Mouse (Mus musculus) left cerebral cortex, postnatal 14 days (tissue): ENCODE measurements around the gene Nsg1. TPM values are rescaled to one million over a fixed set of nuclear protein-coding genes. Genes with fewer than 3 reads are reported as not detected.

Experiments used
- DNase-seq, 2 experiments: peaks; one replicate each; pipeline ENCODE4 v3.0.0; 2021 to 2022; ENCODE audit warnings: low spot score in 2 of 2, mixed read lengths in 1 of 2
- intact Hi-C: fragments of 180-260 bp; cut with DNase I; formaldehyde crosslinking; loops from one replicate; pipeline ENCODE4 v1.15.1; 2025
- total RNA-seq, 2 experiments: library from RNA; stranded (reverse); gene quantifications; 2 replicates each; pipeline ENCODE4 v1.2.3; 2021

Gene Nsg1
- total RNA-seq, 2 experiments from 2014 or later: 562 to 601 TPM

- intact Hi-C loops: loop anchor here (2.0 to 5.0 kb wide), 2 partner anchors 339 to 794 kb away; no protein-coding TSS in a partner anchor
- DNase-seq: peak; percentile 70 to 75
Observed at GRCm38 (mm10) chr5:38091046-38091965, 68.4 kb downstream of the Nsg1 start.

- intact Hi-C loops: loop anchor here (2.0 to 5.0 kb wide), 2 partner anchors 338 to 793 kb away; no protein-coding TSS in a partner anchor
- no peak for DNase-seq
Observed at GRCm38 (mm10) chr5:38090581-38090980, 69.1 kb downstream of the Nsg1 start.

- no peak for DNase-seq
- intact Hi-C loops: loop anchor here (2.0 to 5.0 kb wide), 2 partner anchors 337 to 793 kb away; no protein-coding TSS in a partner anchor
Observed at GRCm38 (mm10) chr5:38090111-38090510, 69.6 kb downstream of the Nsg1 start.

Other genes with a start within 250 kb of the Nsg1 start
- gene Stx18, start 121.2 kb downstream of the Nsg1 start, total RNA-seq: 10 to 100 TPM; 38.7 to 39.9 TPM
- gene Zbtb49, start 60.5 kb upstream of the Nsg1 start, total RNA-seq: 10 to 100 TPM; 16.2 to 18.8 TPM
- gene Lyar, start 60.6 kb upstream of the Nsg1 start, total RNA-seq: 10 to 100 TPM; 10.3 to 11.7 TPM
- 10 to 100 TPM; 36.1 to 38.0 TPM for gene Tmem128, start 100.3 kb upstream of the Nsg1 start, total RNA-seq
- not detected for gene Otop1, start 116.1 kb upstream of the Nsg1 start, total RNA-seq
- 1 to 10 TPM; 1.8 to 2.6 TPM for gene Drd5, start 159.5 kb upstream of the Nsg1 start, total RNA-seq